Mouse (Mus musculus): ENCODE data around the gene 8030411F24Rik. TPM values are rescaled to one million over a fixed set of nuclear protein-coding genes. Genes with fewer than 3 reads are reported as not detected.
A peak's percentile ranks its signal among the peaks of the same experiment; 100 is the strongest.

8030411F24Rik gene
- not detected in 2 replicates for polyA plus RNA-seq (2014; fragmentation: Nextera tagmentation; extraction: Ambion mirVana)

DNA sequence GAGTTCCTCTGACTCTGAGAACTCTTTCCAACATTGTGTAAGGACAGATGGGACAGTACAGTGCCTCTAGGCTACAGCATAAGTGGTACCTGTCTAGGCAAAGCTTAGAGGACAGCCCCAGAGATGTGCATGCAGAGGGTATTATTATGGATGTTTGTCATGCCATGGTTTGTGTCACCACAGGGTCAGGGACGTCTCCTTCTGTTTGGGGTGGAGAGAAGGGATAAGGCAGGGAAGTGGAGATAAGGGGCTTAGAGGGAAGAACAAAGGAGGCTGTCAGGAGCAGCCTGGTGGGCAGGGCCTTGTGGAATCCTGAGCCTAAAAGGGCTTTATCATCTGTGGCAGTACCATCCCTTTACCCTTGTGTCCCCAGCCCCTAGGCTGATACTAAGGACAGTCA lies at the start of gene 8030411F24Rik:
8030411F24Rik (plus strand) TSS at position 301 of the 400 bp plus-strand sequence.
- TF ChIP-seq CTCF (IDR thresholded peaks at IDR 0.05; ENCODE audit: low read depth): no peak
- H3K4me3 ChIP-seq (ENCODE audit: low read depth, low read length): no peak within 1 kb of the TSS
- DNase-seq (no peak), ATAC-seq (ENCODE audit: insufficient read depth) (no peak)
- no peaks in the 10 kb centered on the region for H3K4me1 ChIP-seq (ENCODE audit: insufficient read depth)
- H3K27ac ChIP-seq (ENCODE audit: low read depth): no peak within 1 kb of the TSS
- H3K9me3 ChIP-seq (ENCODE audit: low read depth, low read length): no peaks in the 10 kb centered on the region
- H3K27me3 ChIP-seq (ENCODE audit: insufficient read depth, low read length): no peaks in the 10 kb centered on the region
- H3K9ac ChIP-seq: no peak within 1 kb of the TSS
- H3K4me2 ChIP-seq: no peak within 1 kb of the TSS
- no peaks in the 10 kb centered on the region for H3K36me3 ChIP-seq (ENCODE audit: insufficient read depth)
- WGBS: 4% methylated on average over 1 of the region's 1 CpGs

DNA sequence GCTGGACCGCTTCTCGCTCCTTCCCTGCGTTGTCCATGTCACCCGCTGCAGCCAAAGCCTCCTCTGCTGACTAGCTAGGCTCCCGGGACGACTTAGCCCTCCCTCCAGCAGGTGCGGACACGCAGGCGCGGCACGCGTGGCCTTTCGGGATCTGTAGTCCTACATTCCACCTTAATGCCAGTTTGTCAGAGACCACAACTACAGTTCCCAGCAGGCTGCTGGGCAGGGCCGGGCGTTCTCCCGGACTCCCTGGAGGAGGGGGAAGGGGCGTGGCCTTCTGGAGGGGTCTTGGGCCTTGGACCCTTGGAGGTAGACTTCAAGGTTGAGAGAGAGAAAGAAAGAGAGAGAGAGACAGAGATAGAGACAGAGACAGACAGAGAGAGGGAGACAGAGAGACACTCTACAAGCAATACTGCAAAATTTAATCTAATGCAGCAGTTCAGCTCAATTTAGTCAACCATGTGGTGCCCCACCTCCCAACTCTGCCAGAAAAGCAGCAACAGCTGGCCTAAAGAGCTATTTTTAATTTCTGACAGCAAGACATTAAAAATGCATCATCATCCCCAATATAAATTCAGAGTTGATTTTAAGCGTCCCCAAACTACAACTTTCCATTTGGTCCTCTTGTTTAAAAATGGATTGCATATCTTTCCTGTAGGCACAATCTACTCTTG lies 49.3 kb upstream of the 8030411F24Rik start, which contains the start of gene Napb:
Napb (minus strand) TSS at position 141 of the 674 bp plus-strand sequence.
- ATAC-seq (ENCODE audit: insufficient read depth) (peak; percentile 100), DNase-seq (peak; percentile 94)
- peak within 1 kb of the TSS; percentile 84 for H3K4me2 ChIP-seq
- no peaks in the 10 kb centered on the region for H3K27me3 ChIP-seq (ENCODE audit: insufficient read depth, low read length)
- TF ChIP-seq CTCF (IDR thresholded peaks at IDR 0.05; ENCODE audit: low read depth): no peak
- WGBS: 2% methylated on average over 18 of the region's 18 CpGs
- 0 out of 2 replicates have a peak, but pooled peaks cover 4% of the 10 kb centered on the region for H3K4me1 ChIP-seq (ENCODE audit: insufficient read depth)
- H3K36me3 ChIP-seq (ENCODE audit: insufficient read depth): no peaks in the 10 kb centered on the region
- H3K9me3 ChIP-seq (ENCODE audit: low read depth, low read length): no peaks in the 10 kb centered on the region
- H3K9ac ChIP-seq: peak within 1 kb of the TSS; percentile 75
- H3K27ac ChIP-seq (ENCODE audit: low read depth): no peak within 1 kb of the TSS
- peak within 1 kb of the TSS; percentile 72 for H3K4me3 ChIP-seq (ENCODE audit: low read depth, low read length)

GRCm38 (mm10) chr2:148743001-148743400 lies 38.8 kb upstream of the 8030411F24Rik start:
- no peak overlapping the region for H3K4me3 ChIP-seq (ENCODE audit: low read depth, low read length)
- H3K4me2 ChIP-seq: no peak overlapping the region
- no peak for DNase-seq
- no peaks in the 10 kb centered on the region for H3K36me3 ChIP-seq (ENCODE audit: insufficient read depth)
- no peak for ATAC-seq (ENCODE audit: insufficient read depth)
- H3K9ac ChIP-seq: no peak overlapping the region
- no peak for TF ChIP-seq CTCF (IDR thresholded peaks at IDR 0.05; ENCODE audit: low read depth)
- no peaks in the 10 kb centered on the region for H3K4me1 ChIP-seq (ENCODE audit: insufficient read depth)
- no peak overlapping the region for H3K27ac ChIP-seq (ENCODE audit: low read depth)
- no peaks in the 10 kb centered on the region for H3K27me3 ChIP-seq (ENCODE audit: insufficient read depth, low read length)
- 75% methylated on average over 3 of the region's 3 CpGs for WGBS
- H3K9me3 ChIP-seq (ENCODE audit: low read depth, low read length): no peaks in the 10 kb centered on the region

- DNase-seq: no peak
- no peaks in the 10 kb centered on the region for H3K27me3 ChIP-seq (ENCODE audit: insufficient read depth, low read length)
- no peak for TF ChIP-seq CTCF (IDR thresholded peaks at IDR 0.05; ENCODE audit: low read depth)
- no peak overlapping the region for H3K4me3 ChIP-seq (ENCODE audit: low read depth, low read length)
- no peak for ATAC-seq (ENCODE audit: insufficient read depth)
- H3K9ac ChIP-seq: no peak overlapping the region
- H3K4me1 ChIP-seq (ENCODE audit: insufficient read depth): no peaks in the 10 kb centered on the region
- 74% methylated on average over 3 of the region's 3 CpGs for WGBS
- H3K4me2 ChIP-seq: no peak overlapping the region
- no peaks in the 10 kb centered on the region for H3K36me3 ChIP-seq (ENCODE audit: insufficient read depth)
- H3K27ac ChIP-seq (ENCODE audit: low read depth): no peak overlapping the region
- H3K9me3 ChIP-seq (ENCODE audit: low read depth, low read length): no peaks in the 10 kb centered on the region
These were observed 37.9 kb upstream of the 8030411F24Rik start for GRCm38 (mm10) chr2:148743846-148744407.

DNA sequence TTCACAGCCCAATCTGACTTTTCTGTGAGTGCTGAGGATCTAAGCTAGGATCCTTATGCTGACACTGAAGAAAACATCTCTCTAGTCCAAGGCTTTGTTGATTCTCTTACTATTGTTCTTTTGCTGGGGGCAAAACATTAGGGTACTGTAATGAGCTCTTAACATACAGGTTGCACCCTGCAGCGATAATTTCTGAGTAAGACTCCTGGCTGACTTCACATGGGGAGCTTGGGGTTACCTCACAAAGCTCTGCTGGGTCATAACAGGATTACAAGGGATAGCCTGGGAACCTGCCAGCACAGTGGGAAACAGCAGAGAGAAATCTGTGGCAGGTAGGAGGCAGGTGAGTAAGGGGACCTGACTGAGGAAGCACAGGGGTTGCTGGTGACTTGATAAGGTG lies 31.8 kb upstream of the 8030411F24Rik start, which contains the start of gene Cstl1:
Cstl1 (plus strand) TSS at position 301 of the 400 bp plus-strand sequence.
- Histone ChIP-seq H3K4me3 (ENCODE audit: low read depth, low read length) (no peak within 1 kb of the TSS), H3K4me2 (no peak within 1 kb of the TSS), H3K27ac (ENCODE audit: low read depth) (no peak within 1 kb of the TSS), H3K9ac (no peak within 1 kb of the TSS), H3K27me3 (ENCODE audit: insufficient read depth, low read length) (no peaks in the 10 kb centered on the region), H3K36me3 (ENCODE audit: insufficient read depth) (no peaks in the 10 kb centered on the region), H3K4me1 (ENCODE audit: insufficient read depth) (no peaks in the 10 kb centered on the region), H3K9me3 (ENCODE audit: low read depth, low read length) (no peaks in the 10 kb centered on the region)
- TF ChIP-seq CTCF (IDR thresholded peaks at IDR 0.05; ENCODE audit: low read depth): no peak
- WGBS: 76% methylated on average over 1 of the region's 1 CpGs
- ATAC-seq (ENCODE audit: insufficient read depth): no peak
- no peak for DNase-seq

DNA sequence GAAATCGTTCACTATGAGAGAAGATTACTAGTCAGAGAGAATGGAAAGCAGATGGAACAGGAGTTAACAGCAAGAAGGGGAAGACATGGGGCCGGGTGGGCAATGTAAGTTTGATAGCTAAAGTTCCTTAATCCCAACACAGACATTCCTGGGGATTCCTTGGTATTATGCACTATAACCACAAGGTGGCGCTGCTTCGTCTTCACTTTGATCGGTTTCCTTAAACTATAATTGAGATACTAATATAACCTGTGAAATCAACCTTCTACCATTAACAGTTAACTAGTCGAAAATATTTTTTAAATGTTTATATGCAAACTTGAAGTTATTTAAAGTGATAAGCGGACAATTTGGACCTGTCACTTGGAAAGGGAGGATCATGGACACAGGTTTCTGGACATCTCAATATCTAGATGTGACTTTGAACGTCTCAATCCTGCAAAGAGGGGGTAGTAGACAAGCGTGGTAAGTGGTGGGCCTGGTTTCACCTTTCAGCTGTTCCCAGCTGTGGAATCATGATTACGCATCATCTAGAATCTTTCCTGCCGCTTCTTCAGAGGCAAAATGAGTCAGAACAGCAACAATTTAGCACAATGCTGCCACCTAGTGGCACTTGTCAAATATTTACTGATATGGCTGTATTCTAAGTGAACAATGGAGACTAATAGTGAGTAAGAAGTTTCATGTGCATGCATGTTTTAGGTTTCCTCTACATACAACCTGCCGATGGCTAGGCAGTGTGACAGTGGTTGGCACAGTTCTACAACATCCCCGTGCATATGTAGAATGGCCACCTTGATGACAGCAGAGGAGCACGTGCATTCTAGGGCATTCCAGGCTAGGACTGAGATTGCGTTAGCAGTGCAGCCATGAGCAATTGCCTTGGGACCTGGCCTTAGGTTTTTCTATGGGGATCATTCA lies 29.7 kb upstream of the 8030411F24Rik start:
- Histone ChIP-seq H3K36me3 (ENCODE audit: insufficient read depth) (no peaks in the 10 kb centered on the region), H3K9ac (no peak overlapping the region), H3K27me3 (ENCODE audit: insufficient read depth, low read length) (no peaks in the 10 kb centered on the region), H3K4me1 (ENCODE audit: insufficient read depth) (no peaks in the 10 kb centered on the region), H3K4me2 (peak overlapping the region; percentile 56), H3K4me3 (ENCODE audit: low read depth, low read length) (peak overlapping the region; percentile 11; the same call in 1 of the 2 replicates), H3K9me3 (ENCODE audit: low read depth, low read length) (no peaks in the 10 kb centered on the region), H3K27ac (ENCODE audit: low read depth) (no peak overlapping the region)
- DNase-seq: peak; percentile 97
- peak; percentile 76 for TF ChIP-seq CTCF (IDR thresholded peaks at IDR 0.05; ENCODE audit: low read depth)
- ATAC-seq (ENCODE audit: insufficient read depth): peak; percentile 91
- WGBS: 14% methylated on average over 15 of the region's 15 CpGs
